Mouse (Mus musculus) cerebellum, adult 2 months (tissue): ENCODE results near the gene Nudt9. TPM values are rescaled to one million over a fixed set of nuclear protein-coding genes. Genes with fewer than 3 reads are reported as not detected.
A peak's percentile ranks its signal among the peaks of the same experiment; 100 is the strongest.

Experiments used
- DNase-seq, 2 experiments: peaks; one replicate each; pipeline ENCODE4 v3.0.0; 2021
- H3K27ac ChIP-seq: fragments of 200-500 bp; 2 replicates; pipeline ENCODE4 v1.5.1; 2012; ENCODE audit warnings: low read length, control low read depth, inconsistent platforms; ENCODE audit not compliant: insufficient read depth
- H3K27me3 ChIP-seq: fragments of 200-500 bp; 2 replicates; pipeline ENCODE4 v1.6.1; 2012; ENCODE audit warnings: inconsistent platforms, mild to moderate bottlenecking, low read length, moderate library complexity; ENCODE audit not compliant: control insufficient read depth, insufficient read depth
- H3K4me1 ChIP-seq: fragments of 200-500 bp; 2 replicates; pipeline ENCODE4 v1.6.1; 2011; ENCODE audit warnings: low read length; ENCODE audit not compliant: control insufficient read depth, insufficient read depth
- H3K4me3 ChIP-seq: fragments of 200-500 bp; replicated peaks from 2 replicates; pipeline ENCODE3; 2011; ENCODE audit warnings: mild to moderate bottlenecking, low read depth, low read length, control low read depth; ENCODE audit not compliant: insufficient read depth
- CTCF ChIP-seq: fragments of 200-500 bp; IDR thresholded peaks from 2 replicates; pipeline ENCODE4 v1.5.1; 2011; ENCODE audit warnings: low read depth, mild to moderate bottlenecking, control low read depth, low read length, moderate library complexity, borderline replicate concordance; ENCODE audit not compliant: insufficient read depth
- POLR2A ChIP-seq: fragments of 200-500 bp; IDR thresholded peaks from 2 replicates; pipeline ENCODE4 v1.6.1; 2011; ENCODE audit warnings: low read length, control low read depth, borderline replicate concordance; ENCODE audit not compliant: insufficient read depth
- WGBS: fragments of 180-500 bp; shearing (Covaris S2); methylation state at CpG from one replicate; pipeline ENCODE4 v1.1.7; 2018; 5-methylcytosine and 5-hydroxymethylcytosine counted together
- polyA plus RNA-seq: library from polyadenylated mRNA; depleted of rRNA; stranded (reverse); fragments of >200 nt; gene quantifications from 2 replicates; pipeline ENCODE4 v1.2.3, GENCODE M21; 2012

Nudt9 gene
- polyA plus RNA-seq, 1 experiment: 78.5 TPM

GRCm38 (mm10) chr5:104076361-104076760 is 30.3 kb downstream of the Nudt9 start:
- Histone ChIP-seq H3K4me1 (no peaks in the 10 kb centered on the region), H3K27ac (no peak overlapping the region), H3K4me3 (no peak overlapping the region), H3K27me3 (no peaks in the 10 kb centered on the region)
- DNase-seq: peak; percentile 30 to 39
- TF ChIP-seq POLR2A (no peak), CTCF (no peak)
- 16% methylated on average over 10 of the region's 10 CpGs for WGBS

- 90% methylated on average over 7 of the region's 7 CpGs for WGBS
- Histone ChIP-seq H3K4me1 (no peaks in the 10 kb centered on the region), H3K27me3 (no peaks in the 10 kb centered on the region), H3K4me3 (no peak within 1 kb of the TSS), H3K27ac (no peak within 1 kb of the TSS)
- DNase-seq: no peak
- TF ChIP-seq POLR2A (no peak), CTCF (no peak)
Observed at GRCm38 (mm10) chr5:104077508-104077907, 31.4 kb downstream of the Nudt9 start, which contains the start of gene Gm17660. Gene Gm17660, minus strand, starts transcription at chr5:104077608.

GRCm38 (mm10) chr5:104080736-104081135 is 34.6 kb downstream of the Nudt9 start:
- Histone ChIP-seq H3K4me3 (no peak overlapping the region), H3K27ac (no peak overlapping the region), H3K4me1 (no peaks in the 10 kb centered on the region), H3K27me3 (no peaks in the 10 kb centered on the region)
- no peak for DNase-seq
- no peak for TF ChIP-seq POLR2A
- TF ChIP-seq CTCF: no peak
- 83% methylated on average over 6 of the region's 6 CpGs for WGBS

- H3K27me3 ChIP-seq: no peaks in the 10 kb centered on the region
- H3K4me1 ChIP-seq: no peaks in the 10 kb centered on the region
- H3K4me3 ChIP-seq: no peak overlapping the region
- H3K27ac ChIP-seq: no peak overlapping the region
- DNase-seq: no peak
- TF ChIP-seq POLR2A (no peak), CTCF (no peak)
- WGBS: 66% methylated on average over 9 of the region's 9 CpGs
Observed at GRCm38 (mm10) chr5:104085366-104085765, 39.3 kb downstream of the Nudt9 start.

- TF ChIP-seq POLR2A (no peak), CTCF (no peak)
- no peaks in the 10 kb centered on the region; the same call in 1 of the 2 replicates for H3K4me1 ChIP-seq
- no peak overlapping the region for H3K27ac ChIP-seq
- no peaks in the 10 kb centered on the region for H3K27me3 ChIP-seq
- DNase-seq: no peak
- H3K4me3 ChIP-seq: no peak overlapping the region
- WGBS: 15% methylated on average over 2 of the region's 2 CpGs
Observed at GRCm38 (mm10) chr5:104089751-104090150, 43.6 kb downstream of the Nudt9 start.

- TF ChIP-seq CTCF: no peak
- Histone ChIP-seq H3K4me1 (no peaks in the 10 kb centered on the region; the same call in 1 of the 2 replicates), H3K27me3 (no peaks in the 10 kb centered on the region), H3K27ac (no peak overlapping the region), H3K4me3 (no peak overlapping the region)
- WGBS: 82% methylated on average over 11 of the region's 11 CpGs
- DNase-seq: no peak
Observed at GRCm38 (mm10) chr5:104095416-104096077, 49.4 kb downstream of the Nudt9 start.

GRCm38 (mm10) chr5:104096078-104096938 is 50.2 kb downstream of the Nudt9 start:
- TF ChIP-seq CTCF: no peak
- TF ChIP-seq POLR2A: no peak
- WGBS: 78% methylated on average over 16 of the region's 16 CpGs
- DNase-seq: no peak
- H3K4me3 ChIP-seq: no peak overlapping the region
- H3K27ac ChIP-seq: no peak overlapping the region
- no peaks in the 10 kb centered on the region; the same call in 1 of the 2 replicates for H3K4me1 ChIP-seq
- H3K27me3 ChIP-seq: no peaks in the 10 kb centered on the region
